Mouse (Mus musculus) WW6 (cell line): Measurements from ENCODE around the gene Cyb5d1.
"Not testable (repeated sequence)": the region's sequence is repeated elsewhere in the genome, so short reads cannot be mapped to it uniquely, and the experiment has no call there.

Experiments used
- DNase-seq: peaks from one replicate; pipeline ENCODE4 v3.0.0-alpha.2; 2013; ENCODE audit warnings: low read depth, low spot score

Gene Cyb5d1

DNA sequence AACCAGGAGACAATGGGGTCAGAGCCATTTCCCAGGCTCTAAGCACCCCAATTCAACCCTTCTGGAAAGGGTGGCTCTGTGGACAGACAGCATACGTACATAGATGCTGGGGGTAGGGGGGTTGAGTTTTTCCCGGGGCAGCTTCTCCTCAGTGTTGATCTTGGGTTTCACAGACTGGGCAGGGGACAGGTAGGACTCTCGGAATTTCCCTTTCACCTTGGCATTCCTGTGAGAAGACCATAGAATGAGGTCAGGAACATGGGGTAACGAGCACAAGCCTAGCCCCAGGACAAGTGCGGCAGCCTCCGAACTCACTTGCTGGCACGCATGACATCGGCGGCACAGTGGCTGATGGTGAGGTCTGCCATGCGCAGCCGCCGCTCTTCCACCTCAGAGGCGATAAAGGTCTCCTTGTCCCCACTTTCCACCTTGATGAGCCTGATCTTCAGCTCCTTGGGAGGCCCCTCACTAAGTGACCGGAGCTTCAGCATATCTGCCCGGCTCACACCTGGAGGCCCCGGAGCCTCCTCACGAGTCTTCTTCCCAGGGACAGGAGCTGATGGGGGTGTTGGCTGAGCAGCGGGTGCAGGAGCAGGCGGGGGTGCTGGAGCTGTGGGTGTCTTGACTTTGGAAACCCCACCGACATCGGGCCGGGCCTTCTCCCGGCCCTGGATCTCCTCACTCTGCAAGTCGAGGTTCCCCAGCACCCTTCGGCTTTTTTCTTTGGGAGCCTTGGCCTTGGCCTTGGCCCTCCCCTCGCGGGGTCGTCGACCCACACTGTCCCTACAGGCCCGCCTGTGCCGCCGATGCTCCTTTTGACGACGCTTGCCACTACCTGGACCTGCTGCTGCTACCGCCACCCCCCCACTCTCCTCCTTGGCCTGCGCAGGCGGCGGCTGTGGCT, 8.5 kb upstream of the Cyb5d1 start:
- no peak for DNase-seq

DNA sequence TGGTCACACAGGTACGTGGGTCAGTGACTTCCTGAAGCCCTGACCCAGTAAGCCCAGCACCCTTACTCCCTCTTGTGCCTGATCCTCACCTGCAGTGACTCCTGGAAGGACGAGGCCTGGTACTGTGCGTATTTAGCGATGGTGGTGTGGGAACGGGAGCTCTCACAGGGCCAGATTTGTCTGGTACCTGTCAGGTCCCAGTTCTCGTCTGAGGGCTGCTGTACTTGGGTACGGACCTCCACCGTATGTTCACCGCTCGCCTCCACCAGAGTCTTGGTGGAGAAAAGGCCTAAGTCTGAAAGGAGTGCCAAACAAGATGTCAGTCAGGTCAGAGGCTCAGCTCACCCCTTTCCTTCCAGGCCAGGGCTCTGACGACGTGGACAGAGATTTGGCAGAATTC, 6.6 kb upstream of the Cyb5d1 start:
- no peak for DNase-seq

DNA sequence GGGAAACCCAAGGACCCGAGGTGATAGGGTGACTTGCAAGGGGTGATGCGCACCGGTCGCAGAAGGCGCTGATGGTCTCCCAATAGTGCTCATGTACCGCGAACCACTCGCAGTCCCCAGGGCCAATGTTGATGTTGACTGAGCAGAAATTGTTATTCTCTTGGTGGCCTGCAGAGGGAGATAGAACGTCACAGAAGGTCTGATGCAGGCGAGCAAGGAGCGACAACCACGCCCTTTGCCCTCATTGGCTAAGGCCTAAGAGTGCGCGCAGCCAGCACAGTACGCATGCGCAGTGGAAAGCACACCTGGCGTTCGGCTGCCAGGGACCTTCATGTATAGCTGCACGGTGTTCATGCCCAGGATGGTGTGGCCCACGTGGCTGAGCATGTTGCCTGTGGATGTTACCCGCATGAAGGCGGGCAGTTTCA, 5.8 kb upstream of the Cyb5d1 start:
- peak; percentile 98 for DNase-seq

DNA sequence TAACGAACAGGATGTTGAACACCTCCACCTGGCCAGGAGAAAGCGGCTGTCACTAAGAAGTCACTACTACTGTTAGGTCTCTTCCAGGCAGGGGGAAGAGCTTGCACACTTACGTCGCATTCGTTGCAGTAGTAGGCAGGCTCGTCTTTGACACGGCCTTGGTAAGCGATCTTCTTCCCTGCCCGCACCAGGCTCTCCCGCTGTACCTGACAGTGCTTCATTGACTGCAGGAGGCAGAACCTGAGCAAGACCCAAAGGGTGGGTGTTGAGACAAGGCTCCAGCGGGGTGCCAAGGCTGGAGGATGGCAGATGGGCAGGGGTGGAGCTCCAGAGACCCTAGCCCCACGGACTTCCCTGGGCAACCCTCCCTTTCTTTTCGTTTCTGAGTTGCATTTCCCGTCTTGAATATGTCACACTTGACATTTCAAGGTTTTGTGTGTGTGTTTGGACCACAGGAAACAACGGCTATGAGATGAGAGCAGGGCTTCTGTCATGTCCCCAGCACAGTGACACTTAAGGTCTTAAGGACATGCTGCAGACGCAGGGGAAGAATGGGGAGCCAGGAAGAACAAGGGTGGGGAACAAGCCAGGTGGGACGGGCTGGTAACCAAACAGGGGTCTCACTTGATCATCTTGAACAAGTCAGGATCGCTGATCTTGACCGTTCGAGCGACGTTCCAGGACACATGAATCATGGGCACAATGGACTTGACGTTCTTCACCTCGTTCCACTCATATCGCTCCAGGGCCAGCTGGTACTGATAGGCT, 4.8 kb upstream of the Cyb5d1 start:
- DNase-seq = no peak

DNA sequence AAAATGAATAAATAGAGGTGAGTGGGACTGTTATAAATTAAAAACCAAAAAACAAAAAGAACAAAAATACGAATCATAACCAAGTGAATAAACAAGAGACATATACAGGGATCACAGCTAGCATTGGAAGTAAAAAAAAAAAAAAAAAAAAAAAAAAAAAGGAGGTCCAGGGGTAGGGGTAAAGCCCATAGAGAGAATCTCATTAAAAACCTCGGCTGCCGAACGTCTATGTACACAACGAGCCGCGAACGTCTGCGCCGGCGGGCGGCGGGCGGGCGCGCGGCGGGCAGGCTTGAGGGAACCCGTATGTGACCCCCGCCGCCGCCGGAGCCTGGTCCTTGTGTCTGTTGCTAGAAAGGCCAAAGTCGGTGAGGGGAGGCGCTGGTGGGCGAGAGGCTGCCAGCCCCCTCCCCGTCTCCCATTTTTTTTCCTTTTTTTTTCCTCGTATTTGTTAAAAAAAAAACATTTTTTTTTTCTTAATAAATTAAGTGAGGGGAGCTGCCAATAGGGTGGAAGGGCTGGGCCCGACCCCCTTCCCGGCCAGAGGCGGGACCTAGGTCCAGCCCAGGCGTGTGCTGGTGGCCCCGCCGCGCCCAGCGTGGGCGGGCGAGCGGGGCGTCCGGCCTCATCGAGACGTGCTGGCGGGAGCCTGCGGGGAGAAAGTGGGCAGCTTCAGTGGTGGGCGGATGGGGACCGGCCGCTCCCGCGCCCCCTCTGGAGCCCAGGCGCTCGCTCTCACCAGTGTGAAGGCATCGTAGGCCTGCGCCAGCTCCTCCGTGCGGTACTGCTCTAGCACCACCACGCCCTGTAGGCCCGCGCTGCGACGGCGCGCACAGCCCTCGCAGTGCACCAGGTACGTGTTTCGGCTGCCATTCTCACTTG, 4.0 kb upstream of the Cyb5d1 start:
- no peak for DNase-seq

DNA sequence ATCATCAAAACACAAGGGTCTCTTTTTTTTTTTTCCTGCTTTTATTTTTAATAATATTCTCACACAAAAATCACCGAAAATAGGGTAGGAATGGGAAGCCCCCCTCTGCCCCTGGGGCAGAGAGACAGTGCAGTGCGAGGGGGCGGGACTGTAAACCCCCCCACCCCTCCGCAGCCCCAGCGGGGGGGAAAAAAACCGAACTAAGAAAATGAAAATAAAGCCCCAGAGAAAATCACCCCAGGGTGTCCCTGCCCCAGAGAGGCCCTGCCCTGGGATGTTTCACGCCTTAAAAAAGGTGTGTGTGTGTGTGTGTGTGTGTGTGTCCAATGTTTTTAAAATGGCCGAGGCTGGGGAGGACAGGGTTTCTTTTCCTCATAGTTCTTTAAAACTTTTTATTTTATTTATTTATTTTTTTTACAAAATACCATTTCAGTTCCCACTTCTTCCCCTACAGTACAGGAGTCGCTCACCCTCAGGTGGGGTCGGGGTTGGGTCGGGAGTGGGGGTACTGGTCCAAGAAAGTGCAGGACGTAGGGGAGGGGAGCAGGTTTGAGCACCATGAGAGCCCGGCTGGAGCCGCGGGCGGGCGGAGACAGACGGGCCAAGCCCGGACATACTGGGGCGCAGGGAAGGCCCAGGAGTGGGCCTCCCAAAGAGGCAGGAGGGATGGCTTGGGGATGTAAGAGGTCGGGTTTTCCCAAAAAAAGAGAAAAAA, 3.2 kb upstream of the Cyb5d1 start:
- no peak for DNase-seq

DNA sequence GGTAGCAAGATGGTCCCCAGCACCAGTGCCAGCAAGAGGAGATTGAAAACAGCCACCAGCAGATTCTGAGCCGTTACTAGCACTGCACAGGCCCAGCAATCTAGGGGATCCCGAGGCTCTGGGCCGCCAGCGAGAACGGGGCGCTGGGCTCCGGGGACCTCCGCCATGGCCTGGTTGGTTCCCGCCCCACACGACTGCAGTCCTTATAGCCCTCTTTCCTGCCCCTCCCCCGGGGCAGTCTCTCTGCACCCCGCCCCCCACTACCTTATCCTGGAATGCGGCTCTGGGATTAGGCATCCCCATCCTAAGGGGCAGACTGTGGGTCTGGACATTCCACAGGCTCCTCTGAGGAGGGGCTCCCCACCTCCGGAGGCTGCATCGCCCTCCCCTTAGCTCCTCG, 2.6 kb upstream of the Cyb5d1 start, which contains the start of gene Tmem88:
TSS of gene Tmem88 (minus strand) at position 176 of the 400 bp plus-strand sequence.
- DNase-seq = no peak

DNA sequence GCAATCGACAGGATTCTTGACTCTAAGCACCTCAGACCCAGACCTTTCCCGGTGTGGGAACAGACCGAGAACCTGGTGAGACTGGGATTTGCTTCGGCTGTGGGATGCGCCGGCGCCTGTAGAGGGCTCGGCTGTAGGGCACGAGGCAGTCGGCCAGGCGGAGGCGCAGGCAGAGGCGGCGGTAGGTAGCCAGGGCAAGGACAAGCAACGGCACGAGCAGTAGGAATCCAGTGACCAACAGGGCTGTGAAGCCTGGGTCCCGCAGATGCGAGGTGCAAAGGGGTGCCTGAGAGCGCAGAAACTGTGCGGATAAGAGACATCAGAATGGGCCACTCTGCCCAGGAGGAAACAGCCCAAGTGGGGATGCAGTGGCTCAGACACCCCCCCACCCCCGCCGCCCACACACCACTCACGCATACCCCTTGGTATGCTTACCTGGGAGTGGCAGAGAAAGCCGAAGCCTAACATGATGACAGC, 2.2 kb upstream of the Cyb5d1 start:
- DNase-seq = no peak

DNA sequence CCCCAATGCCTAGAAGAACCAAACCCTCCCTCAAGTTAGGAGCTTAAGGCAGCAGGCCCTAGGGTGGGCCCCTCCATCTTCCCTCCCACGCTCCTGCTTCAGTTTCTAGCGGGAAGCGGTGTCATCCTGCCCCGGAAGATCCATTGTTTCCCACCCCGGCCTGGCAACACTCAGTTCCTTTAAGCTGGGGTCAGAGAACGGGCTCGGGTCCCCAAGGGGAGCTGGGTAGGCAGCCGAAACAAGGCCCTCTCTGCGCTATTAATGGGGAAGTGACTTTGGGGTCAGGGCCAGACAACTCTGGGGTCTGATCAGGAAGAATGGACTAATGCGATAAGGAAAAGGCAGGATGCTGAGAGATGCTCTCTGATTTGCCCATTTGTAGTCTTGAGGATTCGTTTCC, 1.3 kb upstream of the Cyb5d1 start:
- no peak for DNase-seq

DNA sequence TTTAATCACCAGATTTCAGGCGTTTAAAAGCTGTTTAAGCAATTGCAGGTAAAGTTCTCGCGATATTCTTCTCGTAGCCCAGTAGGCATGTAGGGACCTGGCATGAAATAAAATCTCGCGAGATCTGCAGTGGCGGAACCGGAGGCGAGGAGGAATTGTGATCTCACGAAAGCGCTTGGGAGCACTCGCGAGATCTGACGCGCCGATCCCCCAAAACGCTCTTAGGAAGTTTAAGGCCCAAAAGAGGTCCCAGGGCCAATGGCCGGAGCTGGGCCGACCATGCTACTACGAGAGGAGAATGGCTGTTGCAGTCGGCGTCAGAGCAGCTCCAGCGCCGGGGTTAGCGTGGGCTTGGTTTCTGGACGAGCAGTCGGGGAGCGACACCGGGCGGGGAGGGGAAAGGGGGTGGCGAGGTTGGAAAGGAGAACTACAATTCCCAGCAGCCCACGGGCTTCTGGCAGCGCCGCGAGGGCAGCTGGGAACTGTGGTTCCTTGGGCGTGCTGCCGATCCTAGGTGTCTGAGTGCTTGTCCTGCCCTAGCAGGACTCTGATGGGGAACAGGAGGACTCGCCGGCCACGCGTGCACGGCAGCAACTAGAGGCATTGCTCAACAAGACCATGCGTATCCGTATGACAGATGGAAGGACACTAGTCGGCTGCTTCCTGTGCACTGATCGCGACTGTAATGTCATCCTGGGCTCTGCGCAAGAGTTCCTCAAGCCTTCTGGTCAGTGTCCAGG, 373 bp upstream of the Cyb5d1 start:
- DNase-seq = peak; percentile 100

DNA sequence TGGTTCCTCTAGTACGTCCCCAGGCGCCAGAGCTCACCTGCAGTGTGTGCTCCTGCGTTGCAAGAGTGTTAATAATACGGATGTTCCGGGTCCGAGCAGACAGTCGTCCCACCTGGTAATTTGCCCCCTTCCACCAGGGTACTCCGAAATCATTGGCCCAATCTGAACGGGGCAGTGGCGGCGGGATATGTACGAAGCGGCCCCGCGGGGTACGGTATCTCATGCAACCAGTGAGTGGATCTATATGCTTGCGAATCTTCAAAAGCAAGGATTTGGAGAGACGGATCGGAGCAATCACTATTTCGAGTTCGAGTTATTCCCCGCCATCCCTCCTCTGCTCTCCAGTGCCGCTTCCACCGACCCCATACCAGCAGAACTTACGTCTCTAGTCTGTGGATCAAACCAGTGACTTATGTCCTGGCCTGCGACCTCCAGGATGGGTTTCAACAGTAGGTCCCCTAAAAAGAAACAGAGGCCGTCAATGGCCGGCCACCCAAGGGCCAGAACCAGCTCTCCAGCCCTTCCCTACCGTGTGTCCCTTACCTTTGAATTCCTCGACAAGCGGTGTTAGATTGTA, 752 bp downstream of the Cyb5d1 start:
- not testable (repeated sequence) for DNase-seq

DNA sequence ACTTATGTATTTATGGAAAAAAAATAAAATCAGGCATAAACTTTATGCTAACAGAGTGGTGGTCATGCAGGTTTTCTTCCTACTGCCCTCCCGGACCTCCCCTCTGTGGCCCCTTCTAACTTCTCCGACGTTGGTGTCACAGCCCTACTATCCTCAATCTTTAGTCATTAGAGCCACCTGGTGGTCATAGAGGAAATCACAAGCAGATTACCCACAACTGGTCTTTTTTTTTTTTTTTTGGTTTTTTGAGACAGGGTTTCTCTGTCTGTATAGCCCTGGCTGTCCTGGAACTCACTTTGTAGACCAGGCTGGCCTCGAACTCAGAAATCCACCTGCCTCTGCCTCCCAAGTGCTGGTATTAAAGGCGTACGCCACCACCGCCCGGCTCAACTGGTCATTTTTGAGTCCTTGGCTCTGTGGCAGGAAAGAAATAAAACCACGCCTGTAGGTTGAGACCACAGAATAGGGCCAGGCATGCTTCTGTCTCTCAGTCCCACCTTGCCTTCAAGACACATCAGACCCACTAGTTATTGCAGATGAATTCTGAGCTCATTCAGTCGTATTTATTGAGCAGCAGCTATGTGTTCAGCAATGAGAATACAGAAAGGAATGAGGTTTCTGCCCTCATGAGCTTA, 4.9 kb downstream of the Cyb5d1 start:
- no peak for DNase-seq

DNA sequence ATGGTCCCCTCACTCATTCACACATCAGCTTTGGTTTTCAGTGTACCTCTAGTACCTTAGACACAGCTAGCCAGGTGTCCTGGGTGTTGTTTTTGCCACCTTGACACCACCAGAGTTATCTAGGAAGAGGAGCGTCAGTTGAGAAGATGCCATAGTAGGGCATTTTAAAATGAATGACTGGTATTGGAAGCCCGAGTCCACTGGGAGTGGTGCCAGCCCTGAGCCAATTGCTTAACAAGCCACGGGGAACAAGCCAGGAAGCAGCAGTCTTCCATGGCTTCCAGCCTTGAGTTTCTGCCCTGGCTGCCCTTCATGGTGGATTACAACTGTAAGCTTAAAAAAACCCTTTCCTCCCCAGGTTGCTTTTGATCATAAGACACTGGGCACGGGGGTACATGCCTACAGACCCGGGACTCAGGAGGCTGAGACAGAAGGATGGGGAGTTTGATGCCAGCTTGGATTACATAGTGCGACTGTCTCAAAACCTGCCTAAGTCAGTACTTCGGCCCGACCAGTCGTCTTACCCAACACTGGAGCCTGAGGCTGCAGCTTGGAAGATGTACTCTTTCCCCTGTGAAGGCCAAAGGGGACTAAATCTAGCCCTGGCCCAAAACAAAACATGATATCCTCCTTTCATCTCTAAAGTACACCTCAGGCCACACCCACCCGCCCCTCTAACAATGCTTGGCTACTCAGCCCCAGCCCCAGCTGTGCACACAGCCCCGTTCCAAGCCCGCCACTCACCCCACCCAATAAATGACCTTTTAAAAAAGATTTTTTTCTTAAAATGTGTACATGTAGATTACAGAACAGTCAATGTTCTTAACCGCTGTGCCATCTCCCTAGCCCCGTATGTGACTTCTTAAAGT, 5.7 kb downstream of the Cyb5d1 start:
- no peak for DNase-seq

DNA sequence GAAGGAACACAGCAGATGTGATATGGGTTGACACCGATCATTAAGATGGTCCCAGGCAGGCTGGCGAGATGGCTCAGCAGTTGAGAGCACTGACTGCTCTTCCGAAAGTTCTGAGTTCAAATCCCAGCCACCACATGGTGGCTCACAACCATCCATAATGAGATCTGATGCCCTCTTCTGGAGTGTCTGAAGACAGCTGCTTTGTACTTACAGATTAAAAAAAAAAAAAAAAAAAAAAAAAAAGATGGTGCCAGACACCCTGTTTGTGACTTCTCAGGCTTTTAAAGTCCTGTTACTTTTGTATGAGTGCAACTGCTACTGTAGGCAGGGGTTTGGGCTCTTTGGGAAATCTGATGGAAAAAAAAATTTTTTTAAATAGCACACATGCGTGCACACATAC, 6.8 kb downstream of the Cyb5d1 start:
- no peak for DNase-seq

DNA sequence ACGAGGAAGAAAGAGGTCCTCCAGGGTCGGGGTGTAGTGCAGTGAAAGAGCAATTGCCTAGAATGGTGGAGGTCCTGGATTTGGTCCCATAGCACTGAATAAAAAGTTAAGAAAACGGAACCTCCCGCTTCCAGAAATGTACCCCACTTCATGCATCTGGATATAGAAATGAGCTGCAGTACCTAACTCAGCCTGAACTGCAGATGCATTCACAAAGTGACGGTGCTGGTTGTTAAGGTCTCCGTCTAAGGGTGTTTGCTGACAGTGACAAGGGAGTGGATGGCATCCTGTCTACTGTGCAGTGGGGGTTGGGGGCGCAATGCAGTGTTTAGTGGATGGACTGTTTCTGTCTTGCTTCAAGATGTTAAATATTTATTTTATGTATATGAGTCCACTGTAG, 8.7 kb downstream of the Cyb5d1 start:
- DNase-seq = no peak

DNA sequence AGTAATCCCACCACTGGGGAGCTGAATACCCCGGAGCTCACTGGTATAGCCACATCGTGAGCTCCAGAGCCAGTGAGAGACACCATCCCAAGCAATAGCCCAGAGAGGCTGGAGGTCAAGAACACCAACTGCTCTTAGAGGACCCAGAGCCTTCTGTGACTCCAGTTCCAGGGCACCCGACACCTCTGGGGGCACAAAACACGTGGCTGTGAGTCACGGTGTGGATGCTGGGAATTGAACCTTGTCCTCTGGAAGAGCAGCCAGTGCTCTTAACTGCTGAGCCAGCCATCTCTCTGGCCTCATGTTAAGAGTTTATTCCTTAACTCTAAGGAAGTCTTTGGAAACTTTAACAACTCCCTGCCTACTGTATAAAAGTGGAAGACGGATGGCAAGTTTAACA, 10.5 kb downstream of the Cyb5d1 start:
- no peak for DNase-seq

DNA sequence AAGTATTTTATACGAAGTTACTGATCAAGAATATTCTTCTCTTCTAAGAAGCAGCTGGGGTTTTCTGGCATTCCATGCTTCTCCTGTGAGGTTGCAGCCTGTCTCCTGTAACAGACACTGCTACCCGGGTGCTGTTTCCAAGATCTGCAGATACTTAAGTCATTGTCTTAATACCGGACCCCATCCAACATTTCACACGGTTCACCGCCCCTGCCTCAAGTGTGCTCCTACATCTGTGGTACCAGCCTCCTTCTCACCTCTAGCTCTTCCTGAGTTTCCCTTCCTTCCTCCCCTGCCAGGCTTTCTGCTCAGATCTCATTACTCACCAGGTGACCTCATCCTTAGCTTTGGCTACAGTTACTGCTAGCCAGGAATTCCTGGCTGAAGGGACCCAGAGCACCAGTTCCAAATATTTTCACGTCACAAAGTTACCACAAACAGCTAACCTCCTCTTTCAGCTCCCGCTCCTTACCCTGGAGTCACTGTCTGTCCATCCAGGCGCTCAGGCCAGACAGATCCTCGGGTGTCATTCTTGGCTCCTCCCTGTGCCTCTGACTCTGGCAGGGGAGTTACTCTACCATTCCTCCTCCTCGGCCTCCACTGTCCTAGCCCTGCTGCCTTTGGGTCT, 12.8 kb downstream of the Cyb5d1 start:
- DNase-seq = no peak

DNA sequence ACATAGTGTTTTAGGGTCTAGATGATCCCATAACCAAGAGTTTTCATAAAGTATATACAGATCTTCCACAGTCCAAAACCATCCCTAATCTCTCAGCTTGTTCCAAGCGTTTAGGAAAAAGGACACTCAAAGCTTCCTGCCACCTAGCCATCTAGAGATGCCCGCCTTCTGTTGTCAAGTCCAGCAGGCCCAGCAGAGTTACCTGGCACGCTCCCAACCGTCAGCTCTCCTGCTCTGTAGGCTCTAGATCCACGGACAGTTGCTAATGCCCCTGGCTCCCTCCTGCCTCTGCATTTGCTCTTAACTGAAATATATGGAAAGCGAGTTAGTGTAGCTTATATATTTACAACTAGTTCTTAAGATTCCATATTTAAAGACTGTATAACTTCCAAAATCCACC, 14.1 kb downstream of the Cyb5d1 start:
- DNase-seq = no peak
